Mouse (Mus musculus): ENCODE measurements around the gene Spp1. TPM values are rescaled to one million over a fixed set of nuclear protein-coding genes. Genes with fewer than 3 reads are reported as not detected.
"Not testable (repeated sequence)": the region's sequence is repeated elsewhere in the genome, so short reads cannot be mapped to it uniquely, and the experiment has no call there.

Spp1 gene
- polyA plus RNA-seq, 1 experiment from 2014 or later = 23.0 TPM

DNA sequence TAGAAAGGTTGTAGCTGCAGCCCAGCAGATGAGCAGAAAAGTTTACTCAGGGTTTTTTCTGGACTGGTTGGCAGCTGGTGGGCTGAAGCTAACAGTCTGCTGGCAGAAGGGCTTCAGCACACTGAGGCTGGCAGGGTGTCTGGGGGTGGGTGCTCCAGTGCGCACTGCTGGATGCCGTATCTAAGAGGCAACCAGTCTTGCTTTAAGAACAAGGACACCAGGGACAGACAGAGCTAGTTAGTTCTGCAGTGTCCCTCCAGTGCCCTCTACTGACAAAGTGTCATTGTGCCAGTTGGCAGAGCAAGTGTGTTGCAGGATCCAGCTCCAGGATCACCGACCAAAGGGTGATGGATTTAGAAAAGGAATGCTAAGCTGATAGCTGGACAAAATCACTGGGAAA lies 11.2 kb downstream of the Spp1 start:
- H3K4me2 ChIP-seq (ENCODE audit: low read depth, low read length) = no peak overlapping the region
- no peaks in the 10 kb centered on the region for H3K36me3 ChIP-seq (ENCODE audit: control insufficient read depth, insufficient read depth)
- H3K9ac ChIP-seq (ENCODE audit: low read length) = no peak overlapping the region
- peak; percentile 63 for ATAC-seq (replicated peaks; ENCODE audit: extremely low read depth, insufficient read depth, low FRiP score)
- H3K9me3 ChIP-seq (replicated peaks; ENCODE audit: control insufficient read depth, low read length) = no peaks in the 10 kb centered on the region
- H3K4me3 ChIP-seq (ENCODE audit: low read length) = no peak overlapping the region
- H3K27ac ChIP-seq (ENCODE audit: low read length) = no peak overlapping the region
- H3K27me3 ChIP-seq (ENCODE audit: control insufficient read depth, insufficient read depth, low read length) = peaks cover 4% of the 10 kb centered on the region; the same call in 1 of the 2 replicates
- WGBS = 7% methylated on average over 3 of the region's 3 CpGs
- H3K4me1 ChIP-seq (ENCODE audit: control insufficient read depth, insufficient read depth, low read length) = no peaks in the 10 kb centered on the region

DNA sequence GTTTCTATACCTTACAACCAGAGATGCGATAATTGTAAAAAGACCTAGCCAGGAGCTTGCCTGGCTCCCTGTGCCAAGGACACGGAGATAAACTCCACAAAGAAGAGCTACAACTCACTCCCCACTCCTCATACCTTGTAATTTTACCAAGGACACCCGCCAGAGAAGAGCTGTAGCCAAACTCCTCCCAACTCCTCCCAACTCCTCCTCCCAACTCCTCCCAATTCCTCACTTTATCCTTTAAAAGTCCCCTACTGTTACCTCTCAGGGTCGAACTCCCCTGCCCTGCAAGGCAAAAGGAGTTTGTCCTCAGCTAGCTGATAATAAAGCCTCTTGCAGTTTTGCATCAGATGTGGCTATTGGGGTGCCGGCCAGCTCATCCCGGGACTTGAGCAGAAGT lies 13.4 kb downstream of the Spp1 start:
- not testable (repeated sequence) for H3K27ac ChIP-seq (ENCODE audit: low read length); H3K4me3 ChIP-seq (ENCODE audit: low read length); H3K4me2 ChIP-seq (ENCODE audit: low read depth, low read length); ATAC-seq (replicated peaks; ENCODE audit: extremely low read depth, insufficient read depth, low FRiP score); H3K9ac ChIP-seq (ENCODE audit: low read length); H3K27me3 ChIP-seq (ENCODE audit: control insufficient read depth, insufficient read depth, low read length); H3K4me1 ChIP-seq (ENCODE audit: control insufficient read depth, insufficient read depth, low read length); H3K9me3 ChIP-seq (replicated peaks; ENCODE audit: control insufficient read depth, low read length); H3K36me3 ChIP-seq (ENCODE audit: control insufficient read depth, insufficient read depth)
- 20% methylated on average over 6 of the region's 6 CpGs for WGBS

DNA sequence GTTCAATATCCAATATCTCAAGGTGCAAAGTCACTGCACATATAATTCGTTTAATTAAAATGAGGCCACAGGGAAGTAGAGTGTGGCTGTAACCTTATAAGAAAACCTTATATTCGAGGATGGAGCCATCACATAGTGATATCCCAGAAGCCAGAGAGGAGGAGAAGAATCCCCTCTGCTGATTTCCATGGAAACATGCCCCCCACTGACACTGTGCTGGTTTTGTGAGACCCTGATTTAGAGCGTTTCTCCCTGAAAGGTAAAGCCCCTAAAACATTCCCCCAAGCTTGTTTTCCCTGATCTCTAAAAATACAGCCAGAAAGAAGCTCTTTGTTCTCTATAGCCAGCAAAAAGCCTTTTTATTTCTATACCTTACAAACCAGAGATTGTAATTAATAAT lies 14.6 kb downstream of the Spp1 start:
- no peak overlapping the region for H3K9ac ChIP-seq (ENCODE audit: low read length)
- no peaks in the 10 kb centered on the region for H3K4me1 ChIP-seq (ENCODE audit: control insufficient read depth, insufficient read depth, low read length)
- no peaks in the 10 kb centered on the region for H3K36me3 ChIP-seq (ENCODE audit: control insufficient read depth, insufficient read depth)
- no peak overlapping the region for H3K27ac ChIP-seq (ENCODE audit: low read length)
- H3K27me3 ChIP-seq (ENCODE audit: control insufficient read depth, insufficient read depth, low read length) = peaks cover 4% of the 10 kb centered on the region; the same call in 1 of the 2 replicates
- no peak overlapping the region for H3K4me2 ChIP-seq (ENCODE audit: low read depth, low read length)
- no peak for ATAC-seq (replicated peaks; ENCODE audit: extremely low read depth, insufficient read depth, low FRiP score)
- 54% methylated on average over 3 of the region's 3 CpGs for WGBS
- H3K9me3 ChIP-seq (replicated peaks; ENCODE audit: control insufficient read depth, low read length) = no peaks in the 10 kb centered on the region
- no peak overlapping the region for H3K4me3 ChIP-seq (ENCODE audit: low read length)

DNA sequence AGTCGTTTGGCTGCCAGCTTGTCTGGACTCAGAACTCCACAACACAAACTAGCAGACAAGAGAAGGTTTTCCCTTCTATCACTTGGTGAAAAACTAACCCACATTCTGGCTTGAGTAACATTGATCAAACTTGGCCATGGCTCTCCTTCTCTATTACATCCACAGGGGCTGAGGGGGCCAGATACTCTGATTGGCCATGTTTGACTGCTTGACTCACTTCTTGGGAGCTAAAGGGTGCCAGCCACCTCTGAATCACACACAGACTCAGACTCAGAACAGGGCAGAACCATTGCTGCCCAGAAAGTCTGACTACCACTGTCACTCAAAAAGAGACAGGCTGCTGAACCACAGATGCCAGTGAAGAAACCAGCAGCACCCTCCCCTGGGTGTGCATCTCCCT lies 18.2 kb downstream of the Spp1 start:
- Histone ChIP-seq H3K4me1 (ENCODE audit: control insufficient read depth, insufficient read depth, low read length) (no peaks in the 10 kb centered on the region), H3K9me3 (replicated peaks; ENCODE audit: control insufficient read depth, low read length) (no peaks in the 10 kb centered on the region), H3K27me3 (ENCODE audit: control insufficient read depth, insufficient read depth, low read length) (no peaks in the 10 kb centered on the region), H3K9ac (ENCODE audit: low read length) (no peak overlapping the region), H3K4me3 (ENCODE audit: low read length) (no peak overlapping the region), H3K27ac (ENCODE audit: low read length) (no peak overlapping the region), H3K4me2 (ENCODE audit: low read depth, low read length) (no peak overlapping the region), H3K36me3 (ENCODE audit: control insufficient read depth, insufficient read depth) (no peaks in the 10 kb centered on the region)
- ATAC-seq (replicated peaks; ENCODE audit: extremely low read depth, insufficient read depth, low FRiP score) = no peak
- 32% methylated on average over 1 of the region's 1 CpGs for WGBS

DNA sequence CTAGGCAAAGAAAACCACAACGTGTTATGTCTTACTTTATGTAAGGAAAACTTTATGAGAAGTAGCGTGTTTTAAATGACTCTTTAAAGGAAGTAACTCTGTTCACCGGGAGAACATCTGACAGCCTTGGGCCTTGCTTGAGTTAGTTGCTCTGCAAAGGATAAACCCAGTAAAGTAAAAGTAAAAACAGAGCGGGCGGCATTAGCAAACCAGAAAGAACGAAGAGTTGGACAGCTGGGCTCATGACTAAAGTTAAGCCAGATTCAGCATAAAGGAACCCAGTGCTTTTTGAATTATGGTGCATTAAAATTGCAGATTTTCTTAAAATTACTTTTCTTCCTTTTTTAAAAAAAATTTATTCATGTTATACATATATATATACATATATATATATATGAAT lies 19.6 kb downstream of the Spp1 start:
- no peak for ATAC-seq (replicated peaks; ENCODE audit: extremely low read depth, insufficient read depth, low FRiP score)
- 87% methylated on average over 6 of the region's 6 CpGs for WGBS
- H3K4me2 ChIP-seq (ENCODE audit: low read depth, low read length) = no peak overlapping the region
- no peak overlapping the region for H3K27ac ChIP-seq (ENCODE audit: low read length)
- H3K4me1 ChIP-seq (ENCODE audit: control insufficient read depth, insufficient read depth, low read length) = peaks cover 3% of the 10 kb centered on the region; the same call in 1 of the 2 replicates
- H3K9ac ChIP-seq (ENCODE audit: low read length) = no peak overlapping the region
- no peaks in the 10 kb centered on the region for H3K27me3 ChIP-seq (ENCODE audit: control insufficient read depth, insufficient read depth, low read length)
- H3K4me3 ChIP-seq (ENCODE audit: low read length) = no peak overlapping the region
- no peaks in the 10 kb centered on the region for H3K9me3 ChIP-seq (replicated peaks; ENCODE audit: control insufficient read depth, low read length)
- no peaks in the 10 kb centered on the region for H3K36me3 ChIP-seq (ENCODE audit: control insufficient read depth, insufficient read depth)

DNA sequence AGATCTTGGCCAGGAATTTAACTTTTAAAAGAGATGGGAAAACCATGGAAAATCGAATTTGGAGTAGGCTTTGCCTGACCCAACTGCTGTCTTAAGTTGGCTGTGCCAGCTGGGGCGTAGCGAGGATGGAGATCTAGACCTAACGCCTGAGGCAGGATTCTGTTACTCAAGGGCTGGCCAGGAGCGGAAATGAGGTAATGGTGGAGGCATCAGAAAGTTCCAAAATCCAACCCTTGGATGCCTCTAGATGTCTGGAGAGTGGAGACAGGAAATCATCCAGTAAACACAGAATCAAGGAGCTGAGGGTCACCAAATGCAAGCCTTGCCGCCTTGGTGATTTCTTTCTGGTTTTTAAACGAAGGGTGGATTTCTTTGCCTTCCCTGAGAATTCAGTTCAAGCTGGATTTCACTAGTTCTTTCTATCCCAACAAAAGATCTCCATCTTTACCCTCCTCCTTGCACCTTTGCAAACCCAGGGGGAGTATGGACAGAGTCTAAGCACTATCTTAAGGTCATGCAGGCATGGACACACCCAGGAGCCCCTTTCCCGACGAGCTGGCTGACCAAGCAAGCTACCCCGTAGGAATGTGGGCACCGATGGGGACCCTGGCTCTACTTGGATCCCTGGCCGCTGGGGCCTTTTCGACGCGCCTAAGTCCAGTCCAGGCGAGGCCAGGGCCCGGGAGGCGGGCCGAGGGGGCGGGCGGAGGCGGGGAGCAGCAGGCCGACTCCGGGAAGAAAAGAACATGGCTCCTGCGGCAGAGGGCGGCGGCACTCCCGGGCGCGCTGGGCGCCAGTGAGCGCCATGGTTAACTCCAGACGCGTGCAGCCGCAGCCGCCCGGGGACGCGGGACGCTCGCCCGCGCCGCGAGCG lies 24.2 kb downstream of the Spp1 start, which contains the start of gene Pkd2:
TSS of gene Pkd2 (plus strand) at position 619 of the 874 bp plus-strand sequence.
- H3K9ac ChIP-seq (ENCODE audit: low read length) = peak within 1 kb of the TSS; percentile 96
- peak; percentile 91 for ATAC-seq (replicated peaks; ENCODE audit: extremely low read depth, insufficient read depth, low FRiP score)
- H3K27ac ChIP-seq (ENCODE audit: low read length) = peak within 1 kb of the TSS; percentile 93
- H3K36me3 ChIP-seq (ENCODE audit: control insufficient read depth, insufficient read depth) = 0 out of 2 replicates have a peak, but pooled peaks cover 2% of the 10 kb centered on the region
- peaks cover 8% of the 10 kb centered on the region; the same call in 1 of the 2 replicates for H3K4me1 ChIP-seq (ENCODE audit: control insufficient read depth, insufficient read depth, low read length)
- no peaks in the 10 kb centered on the region for H3K9me3 ChIP-seq (replicated peaks; ENCODE audit: control insufficient read depth, low read length)
- H3K4me3 ChIP-seq (ENCODE audit: low read length) = peak within 1 kb of the TSS; percentile 87
- 11% methylated on average over 46 of the region's 46 CpGs for WGBS
- no peaks in the 10 kb centered on the region for H3K27me3 ChIP-seq (ENCODE audit: control insufficient read depth, insufficient read depth, low read length)
- peak within 1 kb of the TSS; percentile 76 for H3K4me2 ChIP-seq (ENCODE audit: low read depth, low read length)

DNA sequence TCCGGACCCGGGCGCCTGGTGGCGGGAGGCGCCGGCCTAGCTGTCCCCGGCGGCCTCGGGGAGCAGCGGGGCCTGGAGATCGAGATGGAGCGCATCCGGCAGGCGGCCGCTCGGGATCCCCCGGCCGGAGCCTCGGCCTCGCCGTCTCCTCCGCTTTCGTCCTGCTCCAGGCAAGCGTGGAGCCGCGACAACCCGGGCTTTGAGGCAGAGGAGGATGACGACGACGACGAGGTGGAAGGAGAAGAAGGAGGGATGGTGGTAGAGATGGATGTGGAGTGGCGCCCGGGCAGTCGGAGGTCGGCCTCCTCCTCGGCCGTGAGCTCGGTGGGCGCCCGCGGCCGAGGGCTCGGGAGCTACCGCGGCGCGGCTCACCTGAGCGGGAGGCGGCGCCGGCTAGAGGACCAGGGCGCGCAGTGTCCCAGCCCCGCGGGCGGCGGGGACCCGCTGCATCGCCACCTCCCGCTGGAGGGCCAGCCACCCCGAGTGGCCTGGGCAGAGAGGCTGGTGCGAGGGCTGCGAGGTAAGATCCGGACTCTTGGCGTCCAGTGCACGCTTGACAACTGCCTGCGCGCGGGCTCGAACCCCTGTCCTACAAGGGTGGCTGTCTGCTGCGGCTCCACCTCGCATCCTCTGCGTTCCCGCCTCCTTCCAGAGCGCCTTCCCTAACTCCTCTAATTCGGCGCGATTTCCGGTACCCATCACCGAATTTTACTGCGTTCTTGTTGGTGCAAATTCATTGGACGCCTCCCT lies 25.0 kb downstream of the Spp1 start:
- peak overlapping the region; percentile 87 for H3K4me3 ChIP-seq (ENCODE audit: low read length)
- H3K4me2 ChIP-seq (ENCODE audit: low read depth, low read length) = peak overlapping the region; percentile 76
- peak; percentile 74 for ATAC-seq (replicated peaks; ENCODE audit: extremely low read depth, insufficient read depth, low FRiP score)
- 0 out of 2 replicates have a peak, but pooled peaks cover 2% of the 10 kb centered on the region for H3K36me3 ChIP-seq (ENCODE audit: control insufficient read depth, insufficient read depth)
- H3K27me3 ChIP-seq (ENCODE audit: control insufficient read depth, insufficient read depth, low read length) = no peaks in the 10 kb centered on the region
- WGBS = under 1% methylated on average over 80 of the region's 82 CpGs
- peak overlapping the region; percentile 93 for H3K27ac ChIP-seq (ENCODE audit: low read length)
- H3K9ac ChIP-seq (ENCODE audit: low read length) = peak overlapping the region; percentile 96
- H3K4me1 ChIP-seq (ENCODE audit: control insufficient read depth, insufficient read depth, low read length) = peaks cover 8% of the 10 kb centered on the region; the same call in 1 of the 2 replicates
- H3K9me3 ChIP-seq (replicated peaks; ENCODE audit: control insufficient read depth, low read length) = no peaks in the 10 kb centered on the region

DNA sequence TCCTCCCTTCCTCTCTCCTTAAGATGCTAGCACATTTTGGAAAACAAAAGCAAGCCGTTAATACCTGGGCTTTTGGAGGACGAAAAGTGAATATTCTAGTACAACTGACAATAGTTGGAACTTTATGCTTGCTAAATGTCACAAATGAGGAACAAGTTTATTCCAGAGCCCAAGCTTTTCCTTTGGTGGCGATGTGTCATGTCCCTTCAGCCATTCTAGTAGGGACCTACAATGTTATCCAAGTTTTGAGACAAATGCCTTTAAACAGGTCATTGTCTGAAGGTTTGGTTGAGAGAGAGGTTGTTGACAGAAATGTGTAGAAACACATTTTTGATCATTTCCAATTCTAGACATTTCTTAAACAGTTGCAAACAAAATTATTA lies 25.5 kb downstream of the Spp1 start:
- no peak for ATAC-seq (replicated peaks; ENCODE audit: extremely low read depth, insufficient read depth, low FRiP score)
- peak overlapping the region; percentile 87 for H3K4me3 ChIP-seq (ENCODE audit: low read length)
- peaks cover 8% of the 10 kb centered on the region; the same call in 1 of the 2 replicates for H3K4me1 ChIP-seq (ENCODE audit: control insufficient read depth, insufficient read depth, low read length)
- peak overlapping the region; percentile 76 for H3K4me2 ChIP-seq (ENCODE audit: low read depth, low read length)
- H3K27me3 ChIP-seq (ENCODE audit: control insufficient read depth, insufficient read depth, low read length) = no peaks in the 10 kb centered on the region
- H3K9ac ChIP-seq (ENCODE audit: low read length) = peak overlapping the region; percentile 96
- WGBS = 35% methylated on average over 3 of the region's 3 CpGs
- H3K9me3 ChIP-seq (replicated peaks; ENCODE audit: control insufficient read depth, low read length) = no peaks in the 10 kb centered on the region
- peaks cover 2% of the 10 kb centered on the region; the same call in 1 of the 2 replicates for H3K36me3 ChIP-seq (ENCODE audit: control insufficient read depth, insufficient read depth)
- peak overlapping the region; percentile 93; the same call in 1 of the 2 replicates for H3K27ac ChIP-seq (ENCODE audit: low read length)
